Mouse (Mus musculus) embryonic facial prominence, embryonic 14.5 days (tissue): ENCODE results near the gene Dhps. TPM values are rescaled to one million over a fixed set of nuclear protein-coding genes. Genes with fewer than 3 reads are reported as not detected.
"Not testable (repeated sequence)": the region's sequence is repeated elsewhere in the genome, so short reads cannot be mapped to it uniquely, and the experiment has no call there.

Source experiments
- ATAC-seq: fragments of 200-750 bp; cut with Nextera tagmentation; 2 replicates; pipeline ENCODE4 v1.8.0; 2017; ENCODE audit warnings: low read depth, moderate number of reproducible peaks, moderate TSS enrichment
- DNase-seq: peaks from one replicate; pipeline ENCODE4 v3.0.0-alpha.2; 2015; ENCODE audit warnings: low spot score
- H3K27ac ChIP-seq: fragments of 300-500 bp; sonication (generic); replicated peaks from 2 replicates; pipeline ENCODE4 v1.5.1; 2014; ENCODE audit warnings: low read depth, mild to moderate bottlenecking, low read length, moderate library complexity
- H3K27me3 ChIP-seq: fragments of 300-500 bp; sonication (generic); replicated peaks from 2 replicates; pipeline ENCODE4 v1.6.1; 2014; ENCODE audit warnings: low read length; ENCODE audit not compliant: control insufficient read depth, insufficient read depth
- H3K36me3 ChIP-seq: fragments of 300-500 bp; sonication (generic); 2 replicates; pipeline ENCODE4 v1.6.1; 2014; ENCODE audit warnings: low read length, mixed read lengths; ENCODE audit not compliant: control insufficient read depth, insufficient read depth
- H3K4me1 ChIP-seq: fragments of 300-500 bp; sonication (generic); 2 replicates; pipeline ENCODE4 v1.6.1; 2014; ENCODE audit warnings: antibody characterized with exemption, low read length; ENCODE audit not compliant: control insufficient read depth, insufficient read depth
- H3K4me2 ChIP-seq: fragments of 300-500 bp; sonication (generic); 2 replicates; pipeline ENCODE4 v1.6.1; 2014; ENCODE audit warnings: low read depth, mild to moderate bottlenecking, low read length, moderate library complexity, mixed read lengths
- H3K4me3 ChIP-seq: fragments of 300-500 bp; sonication (generic); 2 replicates; pipeline ENCODE4 v1.5.1; 2014; ENCODE audit warnings: low read depth, mild to moderate bottlenecking, low read length
- H3K9ac ChIP-seq: fragments of 300-500 bp; sonication (generic); 2 replicates; pipeline ENCODE4 v1.6.1; 2014; ENCODE audit warnings: low read depth, mild to moderate bottlenecking, low read length, moderate library complexity, mixed read lengths
- H3K9me3 ChIP-seq: fragments of 300-500 bp; sonication (generic); 2 replicates; pipeline ENCODE4 v1.6.1; 2016; ENCODE audit warnings: low read length; ENCODE audit not compliant: control insufficient read depth
- WGBS: fragments of 180-500 bp; shearing (Covaris S2); extraction: QIAGEN DNeasy Blood & Tissue Kit; methylation state at CpG from one replicate; pipeline ENCODE4 v1.1.7; 2014; 5-methylcytosine and 5-hydroxymethylcytosine counted together
- microRNA-seq: library from miRNA; unstranded; fragments of <30 nt; microRNA quantifications from one replicate; pipeline ENCODE4, GENCODE M21; 2016; ENCODE audit warnings: borderline number of aligned reads
- polyA plus RNA-seq: library from polyadenylated mRNA; unstranded; fragments of >200 nt; fragmentation: Nextera tagmentation; extraction: Ambion mirVana; gene quantifications from 2 replicates; pipeline ENCODE4 v1.2.1, GENCODE M21; 2014

The Dhps gene
- polyA plus RNA-seq, 1 experiment from 2014 or later, result 44.0 TPM

- Histone ChIP-seq H3K4me2 (peak overlapping the region; percentile 68), H3K27me3 (no peaks in the 10 kb centered on the region), H3K4me3 (peak overlapping the region; percentile 50), H3K9ac (peak overlapping the region; percentile 69), H3K36me3 (no peaks in the 10 kb centered on the region), H3K4me1 (0 out of 2 replicates have a peak, but pooled peaks cover 6% of the 10 kb centered on the region), H3K9me3 (no peaks in the 10 kb centered on the region), H3K27ac (peak overlapping the region; percentile 31)
- WGBS, result 6% methylated on average over 34 of the region's 37 CpGs
- peak; percentile 94 for ATAC-seq
- peak; percentile 97 for DNase-seq
Measured at GRCm38 (mm10) chr8:85119052-85119981, 47.8 kb downstream of the Dhps start.

DNA sequence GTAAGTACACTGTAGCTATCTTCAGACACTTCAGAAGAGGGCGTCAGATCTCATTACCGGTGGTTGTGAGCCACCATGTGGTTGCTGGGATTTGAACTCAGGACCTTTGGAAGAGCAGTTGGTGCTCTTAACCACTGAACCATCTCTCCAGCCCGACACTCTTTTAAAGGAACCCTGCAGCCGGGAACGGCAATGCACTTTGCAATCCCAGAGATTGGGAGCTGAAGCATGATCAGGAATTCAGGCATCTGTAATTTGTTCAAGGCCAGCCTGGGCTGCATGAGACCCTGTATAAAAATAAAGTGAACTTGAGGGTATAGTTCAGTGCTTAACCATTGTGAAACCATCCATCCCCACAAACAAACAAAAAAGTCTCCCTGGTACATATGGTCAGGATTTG lies 48.7 kb downstream of the Dhps start:
- H3K4me3 ChIP-seq, ATAC-seq, H3K4me1 ChIP-seq, H3K9me3 ChIP-seq, H3K27me3 ChIP-seq, H3K27ac ChIP-seq, H3K36me3 ChIP-seq, DNase-seq, H3K4me2 ChIP-seq, H3K9ac ChIP-seq: not testable (repeated sequence)
- WGBS, result 77% methylated on average over 5 of the region's 5 CpGs

- DNase-seq (no peak), ATAC-seq (no peak)
- 77% methylated on average over 3 of the region's 3 CpGs for WGBS
- Histone ChIP-seq H3K27ac (no peak within 1 kb of the TSS), H3K27me3 (no peaks in the 10 kb centered on the region), H3K9me3 (no peaks in the 10 kb centered on the region), H3K9ac (no peak within 1 kb of the TSS), H3K4me1 (0 out of 2 replicates have a peak, but pooled peaks cover 6% of the 10 kb centered on the region), H3K4me2 (no peak within 1 kb of the TSS), H3K36me3 (no peaks in the 10 kb centered on the region), H3K4me3 (no peak within 1 kb of the TSS)
Measured at GRCm38 (mm10) chr8:85122995-85123394, 51.4 kb downstream of the Dhps start, which contains the start of gene Zfp791. TSS of gene Zfp791 (minus strand) at chr8:85123095.

GRCm38 (mm10) chr8:85123691-85124090 lies 52.1 kb downstream of the Dhps start:
- ATAC-seq (no peak), DNase-seq (no peak)
- no peak overlapping the region for H3K9ac ChIP-seq
- 87% methylated on average over 8 of the region's 8 CpGs for WGBS
- no peak overlapping the region for H3K4me3 ChIP-seq
- no peak overlapping the region for H3K4me2 ChIP-seq
- no peaks in the 10 kb centered on the region for H3K9me3 ChIP-seq
- 0 out of 2 replicates have a peak, but pooled peaks cover 4% of the 10 kb centered on the region for H3K4me1 ChIP-seq
- no peak overlapping the region for H3K27ac ChIP-seq
- no peaks in the 10 kb centered on the region for H3K27me3 ChIP-seq
- no peaks in the 10 kb centered on the region for H3K36me3 ChIP-seq

Small RNA genes lying within 50 kb of the gene (microRNA-seq; reads per million reads assigned to microRNA genes)
- not detected for gene Gm23388
- 0.83 reads per million for gene Mir7070

Other genes with a start within 250 kb of the Dhps start
- 5.8 and 6.8 TPM in 2 replicates for gene Dand5, start 248.9 kb upstream of the Dhps start, polyA plus RNA-seq
- 41.3 and 41.5 TPM in 2 replicates for gene Gadd45gip1, start 240.2 kb upstream of the Dhps start, polyA plus RNA-seq
- gene Rad23a, start 231.1 kb upstream of the Dhps start, polyA plus RNA-seq, result 109 and 111 TPM in 2 replicates
- 805 and 891 TPM in 2 replicates for gene Calr, start 224.8 kb upstream of the Dhps start, polyA plus RNA-seq
- gene Farsa, start 214.8 kb upstream of the Dhps start, polyA plus RNA-seq, result 67.1 and 76.5 TPM in 2 replicates
- gene Syce2, start 199.6 kb upstream of the Dhps start, polyA plus RNA-seq, result 68.5 and 71.8 TPM in 2 replicates
- gene Gcdh, start 177.8 kb upstream of the Dhps start, polyA plus RNA-seq, result 27.3 and 33.2 TPM in 2 replicates
- gene Klf1, start 169.8 kb upstream of the Dhps start, polyA plus RNA-seq, result 2.1 and 2.2 TPM in 2 replicates
- gene Dnase2a, start 163.2 kb upstream of the Dhps start, polyA plus RNA-seq, result 10.1 and 11.5 TPM in 2 replicates
- gene Mast1, start 134.4 kb upstream of the Dhps start, polyA plus RNA-seq, result 3.4 and 3.6 TPM in 2 replicates
- 0.20 TPM in 1 of 2 replicates, not detected in the other for gene Rtbdn, start 124.8 kb upstream of the Dhps start, polyA plus RNA-seq
- not detected in 2 replicates for gene Gm49661, start 102.3 kb upstream of the Dhps start, polyA plus RNA-seq
- 715 and 771 TPM in 2 replicates for gene Prdx2, start 102.2 kb upstream of the Dhps start, polyA plus RNA-seq
- gene Rnaseh2a, start 102.0 kb upstream of the Dhps start, polyA plus RNA-seq, result 73.7 and 88.9 TPM in 2 replicates
- gene Junb, start 93.0 kb upstream of the Dhps start, polyA plus RNA-seq, result 16.8 and 18.4 TPM in 2 replicates
- gene Hook2, start 81.2 kb upstream of the Dhps start, polyA plus RNA-seq, result 13.1 and 15.3 TPM in 2 replicates
- 0.30 and 0.58 TPM in 2 replicates for gene Best2, start 57.2 kb upstream of the Dhps start, polyA plus RNA-seq
- 97.3 and 101 TPM in 2 replicates for gene Asna1, start 46.5 kb upstream of the Dhps start, polyA plus RNA-seq
- gene Trir, start 44.9 kb upstream of the Dhps start, polyA plus RNA-seq, result 127 and 133 TPM in 2 replicates
- 22.9 and 24.8 TPM in 2 replicates for gene Tnpo2, start 34.8 kb upstream of the Dhps start, polyA plus RNA-seq
- 20.9 and 25.8 TPM in 2 replicates for gene Fbxw9, start 11.7 kb upstream of the Dhps start, polyA plus RNA-seq
- 0.68 TPM in 1 of 2 replicates, not detected in the other for gene Gm5741, start 3.8 kb upstream of the Dhps start, polyA plus RNA-seq
- gene Wdr83os, start 9.0 kb downstream of the Dhps start, polyA plus RNA-seq, result 125 and 127 TPM in 2 replicates
- gene Wdr83, start 9.5 kb downstream of the Dhps start, polyA plus RNA-seq, result 33.1 and 38.6 TPM in 2 replicates
- 35.3 and 35.6 TPM in 2 replicates for gene Man2b1, start 11.5 kb downstream of the Dhps start, polyA plus RNA-seq
- 1.6 TPM in 2 replicates for gene Zfp791, start 51.3 kb downstream of the Dhps start, polyA plus RNA-seq
- not detected in 2 replicates for gene Cks1brt, start 80.2 kb downstream of the Dhps start, polyA plus RNA-seq
- 0.18 TPM in 1 of 2 replicates, not detected in the other for gene Olfr371, start 154.2 kb downstream of the Dhps start, polyA plus RNA-seq
- gene Orc6, start 227.9 kb downstream of the Dhps start, polyA plus RNA-seq, result 90.7 and 92.7 TPM in 2 replicates
- 126 and 140 TPM in 2 replicates for gene Vps35, start 228.0 kb downstream of the Dhps start, polyA plus RNA-seq